Mouse (Mus musculus) forebrain, postnatal 0 days (tissue): ENCODE measurements at regions not wholly inside any gene's neighbourhood (a gene's known extent, or its start where the extent isn't known, plus 50 kb on each side); places are given as distances from the start of the nearest gene placed in this dataset.
A peak's percentile ranks its signal among the peaks of the same experiment; 100 is the strongest.

ENCODE experiments used
- ATAC-seq: fragments of 200-750 bp; cut with Nextera tagmentation; 2 replicates; pipeline ENCODE4 v1.8.0; 2017; ENCODE audit warnings: mild to moderate bottlenecking, moderate library complexity
- DNase-seq: peaks from one replicate; pipeline ENCODE4 v3.0.0-alpha.2; 2015
- H3K27ac ChIP-seq: fragments of 300-500 bp; sonication (generic); 2 replicates; pipeline ENCODE4 v1.5.1; 2014; ENCODE audit warnings: low read depth, mild to moderate bottlenecking, antibody characterized with exemption, low read length, moderate library complexity, mixed read lengths
- H3K27me3 ChIP-seq: fragments of 300-500 bp; sonication (generic); 2 replicates; pipeline ENCODE4 v1.6.1; 2014; ENCODE audit warnings: mild to moderate bottlenecking, low read length, mixed read lengths; ENCODE audit not compliant: insufficient read depth
- H3K36me3 ChIP-seq: fragments of 300-500 bp; sonication (generic); 2 replicates; pipeline ENCODE4 v1.6.1; 2014; ENCODE audit warnings: mild to moderate bottlenecking, moderate library complexity; ENCODE audit not compliant: insufficient read depth
- H3K4me1 ChIP-seq: fragments of 300-500 bp; sonication (generic); 2 replicates; pipeline ENCODE4 v1.6.1; 2014; ENCODE audit warnings: antibody characterized with exemption; ENCODE audit not compliant: insufficient read depth
- H3K4me2 ChIP-seq: fragments of 300-500 bp; sonication (generic); 2 replicates; pipeline ENCODE4 v1.6.1; 2014; ENCODE audit warnings: low read depth, mild to moderate bottlenecking, moderate library complexity
- H3K4me3 ChIP-seq: fragments of 300-500 bp; sonication (generic); 2 replicates; pipeline ENCODE4 v1.5.1; 2014; ENCODE audit warnings: low read depth, low read length, mixed read lengths
- H3K9ac ChIP-seq: fragments of 300-500 bp; sonication (generic); 2 replicates; pipeline ENCODE4 v1.6.1; 2014; ENCODE audit warnings: mild to moderate bottlenecking
- H3K9me3 ChIP-seq: fragments of 300-500 bp; sonication (generic); 2 replicates; pipeline ENCODE4 v1.6.1; 2016; ENCODE audit warnings: low read length
- CTCF ChIP-seq: sonication (generic); IDR thresholded peaks from 2 replicates; pipeline ENCODE4 v1.5.1; 2016; ENCODE audit warnings: antibody characterized with exemption, control low read depth, low read depth
- WGBS: fragments of 180-500 bp; shearing (Covaris S2); extraction: QIAGEN DNeasy Blood & Tissue Kit; methylation state at CpG from one replicate; pipeline ENCODE4 v1.1.7; 2014; 5-methylcytosine and 5-hydroxymethylcytosine counted together

- H3K36me3 ChIP-seq, result no peaks in the 10 kb centered on the region
- no peak overlapping the region for H3K9ac ChIP-seq
- no peaks in the 10 kb centered on the region for H3K9me3 ChIP-seq
- DNase-seq (no peak), ATAC-seq (no peak)
- H3K27me3 ChIP-seq, result no peaks in the 10 kb centered on the region; the same call in 1 of the 2 replicates
- no peak overlapping the region for H3K4me3 ChIP-seq
- no peak overlapping the region for H3K27ac ChIP-seq
- H3K4me2 ChIP-seq, result no peak overlapping the region
- no peaks in the 10 kb centered on the region for H3K4me1 ChIP-seq
- WGBS, result 97% methylated on average over 1 of the region's 1 CpGs
- no peak for TF ChIP-seq CTCF
These were observed 82.7 kb upstream of the Gm6993 start for GRCm38 (mm10) chr12:31157890-31158289.

GRCm38 (mm10) chr12:31158885-31159284 lies 81.7 kb upstream of the Gm6993 start:
- Histone ChIP-seq H3K27me3 (no peaks in the 10 kb centered on the region; the same call in 1 of the 2 replicates), H3K36me3 (no peaks in the 10 kb centered on the region), H3K9me3 (no peaks in the 10 kb centered on the region), H3K27ac (no peak overlapping the region), H3K4me1 (no peaks in the 10 kb centered on the region), H3K4me2 (no peak overlapping the region), H3K4me3 (no peak overlapping the region), H3K9ac (no peak overlapping the region)
- WGBS, result 87% methylated on average over 4 of the region's 4 CpGs
- no peak for TF ChIP-seq CTCF
- DNase-seq (no peak), ATAC-seq (no peak)

- Histone ChIP-seq H3K9ac (no peak overlapping the region), H3K4me2 (no peak overlapping the region), H3K4me1 (no peaks in the 10 kb centered on the region), H3K36me3 (no peaks in the 10 kb centered on the region), H3K4me3 (no peak overlapping the region), H3K27me3 (no peaks in the 10 kb centered on the region; the same call in 1 of the 2 replicates), H3K27ac (no peak overlapping the region), H3K9me3 (no peaks in the 10 kb centered on the region)
- no peak for DNase-seq
- TF ChIP-seq CTCF, result no peak
- ATAC-seq, result no peak
- WGBS, result 84% methylated on average over 7 of the region's 7 CpGs
These were observed 81.2 kb upstream of the Gm6993 start for GRCm38 (mm10) chr12:31159378-31159777.

GRCm38 (mm10) chr12:31168221-31168890 lies 72.2 kb upstream of the Gm6993 start:
- ATAC-seq (peak; percentile 51), DNase-seq (peak; percentile 75)
- no peaks in the 10 kb centered on the region for H3K9me3 ChIP-seq
- no peak overlapping the region for H3K27ac ChIP-seq
- no peak overlapping the region for H3K4me3 ChIP-seq
- no peak overlapping the region for H3K9ac ChIP-seq
- H3K4me2 ChIP-seq, result no peak overlapping the region
- 62% methylated on average over 4 of the region's 4 CpGs for WGBS
- H3K36me3 ChIP-seq, result no peaks in the 10 kb centered on the region
- peak; percentile 70 for TF ChIP-seq CTCF
- no peaks in the 10 kb centered on the region for H3K27me3 ChIP-seq
- no peaks in the 10 kb centered on the region for H3K4me1 ChIP-seq

GRCm38 (mm10) chr12:31170111-31170510 lies 70.5 kb upstream of the Gm6993 start:
- 85% methylated on average over 6 of the region's 6 CpGs for WGBS
- ATAC-seq, result no peak
- no peak overlapping the region for H3K27ac ChIP-seq

GRCm38 (mm10) chr12:31170546-31171160 lies 69.9 kb upstream of the Gm6993 start:
- ATAC-seq (peak; percentile 92), DNase-seq (peak; percentile 66)
- Histone ChIP-seq H3K4me2 (no peak overlapping the region), H3K36me3 (no peaks in the 10 kb centered on the region), H3K4me3 (no peak overlapping the region), H3K9ac (no peak overlapping the region), H3K27ac (no peak overlapping the region), H3K9me3 (no peaks in the 10 kb centered on the region), H3K4me1 (no peaks in the 10 kb centered on the region), H3K27me3 (no peaks in the 10 kb centered on the region)
- no peak; the same call in 1 of the 2 replicates for TF ChIP-seq CTCF
- 69% methylated on average over 10 of the region's 10 CpGs for WGBS

More at GRCm38 (mm10) chr12:31170111-31170510, 70.5 kb upstream of the Gm6993 start:
- no peak overlapping the region for H3K4me3 ChIP-seq
- H3K4me2 ChIP-seq, result no peak overlapping the region
- no peak for TF ChIP-seq CTCF
- H3K9me3 ChIP-seq, result no peaks in the 10 kb centered on the region
- H3K9ac ChIP-seq, result no peak overlapping the region
- H3K4me1 ChIP-seq, result no peaks in the 10 kb centered on the region
- no peaks in the 10 kb centered on the region for H3K27me3 ChIP-seq
- no peak for DNase-seq
- H3K36me3 ChIP-seq, result no peaks in the 10 kb centered on the region

- no peak overlapping the region for H3K4me2 ChIP-seq
- H3K9me3 ChIP-seq, result no peaks in the 10 kb centered on the region
- WGBS, result 86% methylated on average over 4 of the region's 4 CpGs
- H3K27me3 ChIP-seq, result no peaks in the 10 kb centered on the region
- no peak for TF ChIP-seq CTCF
- ATAC-seq, result no peak
- H3K27ac ChIP-seq, result no peak overlapping the region
- no peaks in the 10 kb centered on the region for H3K4me1 ChIP-seq
- H3K4me3 ChIP-seq, result no peak overlapping the region
- H3K36me3 ChIP-seq, result no peaks in the 10 kb centered on the region
- no peak overlapping the region for H3K9ac ChIP-seq
- DNase-seq, result no peak
These were observed 68.6 kb upstream of the Gm6993 start for GRCm38 (mm10) chr12:31171992-31172391.
